Comparison of ENCODE assay signal across 13 mouse cellular contexts in genomic region chr2:4922476-4923164, GRCm38 (mm10). TPM values are rescaled to one million over a fixed set of nuclear protein-coding genes. Genes with fewer than 3 reads are reported as not detected.
DNase-seq lines count a peak whose midpoint lies in the region; ATAC-seq and TF ChIP-seq lines count a peak whose summit lies in the region.
"Had no signal": no experiment of that assay in that cellular context is flagged by ENCODE, and none has a peak within 500 bp of the region (broad histone marks: within the 10 kb centered on the region; RNA-seq: fewer than 3 reads in every experiment).

No protein-coding gene starts in this region.

- H3K27me3 ChIP-seq in kidney, embryonic 16.5 days (ENCODE audit: insufficient read depth, low read length), result no peaks in the 10 kb centered on the region
- H3K27me3 ChIP-seq in liver, embryonic 14.5 days (ENCODE audit: control insufficient read depth, insufficient read depth, low read length), result no peaks in the 10 kb centered on the region
- no peaks in the 10 kb centered on the region for H3K27me3 ChIP-seq in midbrain, embryonic 16.5 days (ENCODE audit: control insufficient read depth, insufficient read depth, low read depth, low read length)
- no peaks in the 10 kb centered on the region for H3K27me3 ChIP-seq in midbrain, embryonic 15.5 days (replicated peaks)
- H3K27me3 ChIP-seq: limb, embryonic 15.5 days had no signal

- peak; percentile 16; the same call in 1 of the 2 replicates for ATAC-seq in kidney, embryonic 16.5 days (ENCODE audit: low FRiP score, low TSS enrichment)
- peak; percentile 27; the same call in 1 of the 2 replicates for ATAC-seq in liver, embryonic 14.5 days (ENCODE audit: insufficient read depth)
- no peak for ATAC-seq in midbrain, embryonic 16.5 days
- ATAC-seq in midbrain, embryonic 15.5 days (replicated peaks), result no peak

- H3K4me2 ChIP-seq in kidney, embryonic 16.5 days (replicated peaks; ENCODE audit: low read depth, low read length), result no peak overlapping the region
- H3K4me2 ChIP-seq in liver, embryonic 14.5 days (ENCODE audit: low read depth), result 0 out of 2 replicates have a peak overlapping the region, but pooled peaks have one; percentile 11
- H3K4me2 ChIP-seq in midbrain, embryonic 16.5 days (ENCODE audit: low read length), result no peak overlapping the region
- H3K4me2 ChIP-seq in midbrain, embryonic 15.5 days, result no peak overlapping the region
- H3K4me2 ChIP-seq: limb, embryonic 15.5 days had no signal

- peaks cover 3% of the 10 kb centered on the region for H3K9me3 ChIP-seq in kidney, embryonic 16.5 days (ENCODE audit: low read length)
- no peaks in the 10 kb centered on the region for H3K9me3 ChIP-seq in liver, embryonic 14.5 days (ENCODE audit: control insufficient read depth, low read length)
- no peaks in the 10 kb centered on the region for H3K9me3 ChIP-seq in midbrain, embryonic 16.5 days (replicated peaks; ENCODE audit: control insufficient read depth, low read length, poor library complexity, severe bottlenecking)
- no peaks in the 10 kb centered on the region for H3K9me3 ChIP-seq in midbrain, embryonic 15.5 days
- H3K9me3 ChIP-seq: limb, embryonic 15.5 days had no signal

- H3K27ac ChIP-seq in kidney, embryonic 16.5 days (ENCODE audit: low read length), result peak overlapping the region; percentile 55
- peak overlapping the region; percentile 23; the same call in 1 of the 2 replicates for H3K27ac ChIP-seq in liver, embryonic 14.5 days
- no peak overlapping the region for H3K27ac ChIP-seq in midbrain, embryonic 16.5 days (ENCODE audit: low read length)
- no peak overlapping the region for H3K27ac ChIP-seq in midbrain, embryonic 15.5 days
- H3K27ac ChIP-seq: limb, embryonic 15.5 days had no signal

- peak; percentile 4 for DNase-seq in Muller cell, postnatal 12 days (ENCODE audit: inconsistent ontology term)
- DNase-seq in fat pad, adult 2 months (ENCODE audit: extremely low read depth, low read depth, low spot score), result peak; percentile 68
- DNase-seq in liver, embryonic 14.5 days (ENCODE audit: low read depth in 3 of 3, low spot score in 3 of 3), result peak in 1 of 3 experiments; percentile 12
- DNase-seq in cerebellum, postnatal 10 days, result no peak
- no peak for DNase-seq in right cerebral cortex, adult 2 months (ENCODE audit: low spot score in 2 of 2)
- DNase-seq: adrenal gland, postnatal 10 days; cerebellum, postnatal 36 days; heart, postnatal 4 days had no signal

- peaks cover 9% of the 10 kb centered on the region; the same call in 1 of the 2 replicates for H3K36me3 ChIP-seq in kidney, embryonic 16.5 days (ENCODE audit: insufficient read depth, low read length)
- H3K36me3 ChIP-seq in liver, embryonic 14.5 days (replicated peaks; ENCODE audit: control insufficient read depth, insufficient read depth, low read depth), result no peaks in the 10 kb centered on the region
- H3K36me3 ChIP-seq in midbrain, embryonic 16.5 days (ENCODE audit: control insufficient read depth, insufficient read depth, low read length), result no peaks in the 10 kb centered on the region
- H3K36me3 ChIP-seq in midbrain, embryonic 15.5 days (replicated peaks), result 0 out of 2 replicates have a peak, but pooled peaks cover 3% of the 10 kb centered on the region

- peaks cover 12% of the 10 kb centered on the region for H3K4me1 ChIP-seq in kidney, embryonic 16.5 days (ENCODE audit: insufficient read depth, low read length)
- H3K4me1 ChIP-seq in liver, embryonic 14.5 days (replicated peaks; ENCODE audit: control insufficient read depth in 2 of 2, insufficient read depth in 2 of 2, low read length in 1 of 2), result peaks cover 0 to 7% of the 10 kb centered on the region in 2 experiments; a peak in 2 of 4 replicates
- H3K4me1 ChIP-seq in midbrain, embryonic 16.5 days (ENCODE audit: control insufficient read depth, insufficient read depth, low read length), result peaks cover 2% of the 10 kb centered on the region; the same call in 1 of the 2 replicates
- peaks cover 8% of the 10 kb centered on the region for H3K4me1 ChIP-seq in midbrain, embryonic 15.5 days

- TF ChIP-seq CTCF in liver, embryonic 14.5 days (IDR thresholded peaks at IDR 0.05; ENCODE audit: low read depth), result no peak

- no peak overlapping the region for H3K4me3 ChIP-seq in kidney, embryonic 16.5 days (ENCODE audit: low read length)
- H3K4me3 ChIP-seq in liver, embryonic 14.5 days (ENCODE audit: insufficient read depth in 1 of 2, low read depth in 2 of 2, low read length in 2 of 2), result no peak overlapping the region
- no peak overlapping the region for H3K4me3 ChIP-seq in midbrain, embryonic 16.5 days (ENCODE audit: low read depth, low read length)
- H3K4me3 ChIP-seq in midbrain, embryonic 15.5 days, result no peak overlapping the region
- H3K4me3 ChIP-seq: limb, embryonic 15.5 days had no signal

- TF ChIP-seq EP300 in liver, embryonic 14.5 days (IDR thresholded peaks at IDR 0.05; ENCODE audit: low read depth), result no peak

- WGBS in kidney, embryonic 16.5 days, result 54% methylated on average over 7 of the region's 7 CpGs
- WGBS in liver, embryonic 14.5 days (ENCODE audit: insufficient replicate concordance), result 49% methylated on average over 7 of the region's 7 CpGs
- 68% methylated on average over 7 of the region's 7 CpGs for WGBS in midbrain, embryonic 16.5 days
- 70% methylated on average over 7 of the region's 7 CpGs for WGBS in midbrain, embryonic 15.5 days

- H3K9ac ChIP-seq in kidney, embryonic 16.5 days (replicated peaks; ENCODE audit: low read length), result no peak overlapping the region
- H3K9ac ChIP-seq in liver, embryonic 14.5 days (replicated peaks), result no peak overlapping the region
- no peak overlapping the region for H3K9ac ChIP-seq in midbrain, embryonic 16.5 days (ENCODE audit: low read depth, low read length)
- no peak overlapping the region for H3K9ac ChIP-seq in midbrain, embryonic 15.5 days
- H3K9ac ChIP-seq: limb, embryonic 15.5 days had no signal

RNA-seq across cellular contexts. Expression of gene Phyh, which starts 3.8 kb away (rescaled TPM):
- polyA plus RNA-seq in kidney, embryonic 16.5 days (2015; fragmentation: Nextera tagmentation; extraction: Ambion mirVana), result 69.7 and 71.7 TPM in 2 replicates
- polyA plus RNA-seq in liver, embryonic 14.5 days (2012; rRNA removed), result 27.3 and 38.8 TPM in 2 replicates
- 63.8 and 67.8 TPM in 2 replicates for polyA plus RNA-seq in liver, embryonic 14.5 days (2014; fragmentation: Nextera tagmentation; extraction: Ambion mirVana)
- 83.4 and 99.9 TPM in 2 replicates for polyA plus RNA-seq in midbrain, embryonic 16.5 days (2015; fragmentation: Nextera tagmentation; extraction: Ambion mirVana)
- 70.2 and 71.6 TPM in 2 replicates for polyA plus RNA-seq in midbrain, embryonic 15.5 days (2015; fragmentation: Nextera tagmentation; extraction: Ambion mirVana)

RNA-seq across cellular contexts. Expression of gene Sephs1, which starts 41.3 kb away (rescaled TPM):
- polyA plus RNA-seq in kidney, embryonic 16.5 days (2015; fragmentation: Nextera tagmentation; extraction: Ambion mirVana), result 81.0 and 82.4 TPM in 2 replicates
- 12.7 and 16.8 TPM in 2 replicates for polyA plus RNA-seq in liver, embryonic 14.5 days (2012; rRNA removed)
- polyA plus RNA-seq in liver, embryonic 14.5 days (2014; fragmentation: Nextera tagmentation; extraction: Ambion mirVana), result 29.9 and 32.2 TPM in 2 replicates
- 50.9 and 52.7 TPM in 2 replicates for polyA plus RNA-seq in midbrain, embryonic 16.5 days (2015; fragmentation: Nextera tagmentation; extraction: Ambion mirVana)
- 54.4 and 57.2 TPM in 2 replicates for polyA plus RNA-seq in midbrain, embryonic 15.5 days (2015; fragmentation: Nextera tagmentation; extraction: Ambion mirVana)

RNA-seq across cellular contexts. Expression of gene Ucma, which starts 53.3 kb away (rescaled TPM):
- not detected in 2 replicates for polyA plus RNA-seq in kidney, embryonic 16.5 days (2015; fragmentation: Nextera tagmentation; extraction: Ambion mirVana)
- polyA plus RNA-seq in liver, embryonic 14.5 days (2012; rRNA removed), result not detected in 2 replicates
- not detected in 2 replicates for polyA plus RNA-seq in liver, embryonic 14.5 days (2014; fragmentation: Nextera tagmentation; extraction: Ambion mirVana)
- 0.33 and 0.81 TPM in 2 replicates for polyA plus RNA-seq in midbrain, embryonic 16.5 days (2015; fragmentation: Nextera tagmentation; extraction: Ambion mirVana)
- 0.56 and 0.57 TPM in 2 replicates for polyA plus RNA-seq in midbrain, embryonic 15.5 days (2015; fragmentation: Nextera tagmentation; extraction: Ambion mirVana)
- polyA plus RNA-seq: large intestine, adult 2 months had no signal

Comparison
In these comparisons a context has a peak if more than half of its experiments do, and no peak if none do; other contexts are left out.
1. DNase-seq: peak in Muller cell, postnatal 12 days (single experiment) and fat pad, adult 2 months (single experiment); none in cerebellum, postnatal 10 days (0 of 2) and right cerebral cortex, adult 2 months (0 of 2).
2. ATAC-seq: peak in kidney, embryonic 16.5 days (single experiment) and liver, embryonic 14.5 days (single experiment); none in midbrain, embryonic 16.5 days (single experiment) and midbrain, embryonic 15.5 days (single experiment).
3. H3K27ac ChIP-seq: peak in kidney, embryonic 16.5 days (single experiment) and liver, embryonic 14.5 days (single experiment); none in midbrain, embryonic 16.5 days (single experiment) and midbrain, embryonic 15.5 days (single experiment).